Mouse (Mus musculus) brain, embryonic 14.5 days (tissue): ENCODE results near the gene Rbm24. TPM values are rescaled to one million over a fixed set of nuclear protein-coding genes. Genes with fewer than 3 reads are reported as not detected.

Experiments used
- DNase-seq: peaks from one replicate; pipeline ENCODE4 v3.0.0-alpha.2; 2011; ENCODE audit warnings: low read depth
- CTCF ChIP-seq: fragments of 200-500 bp; IDR thresholded peaks from 2 replicates; pipeline ENCODE4 v1.5.1; 2012; ENCODE audit warnings: inconsistent platforms, mild to moderate bottlenecking, moderate library complexity, borderline replicate concordance; ENCODE audit not compliant: insufficient read depth, insufficient read length; ENCODE audit errors: extremely low read depth
- POLR2A ChIP-seq: fragments of 200-500 bp; IDR thresholded peaks from 2 replicates; pipeline ENCODE4 v1.6.1; 2012; ENCODE audit warnings: mild to moderate bottlenecking, inconsistent platforms, borderline replicate concordance; ENCODE audit not compliant: poor library complexity, insufficient read depth, insufficient read length, severe bottlenecking; ENCODE audit errors: extremely low read depth
- polyA plus RNA-seq: library from polyadenylated mRNA; depleted of rRNA; stranded (reverse); fragments of >200 nt; gene quantifications from 2 replicates; pipeline ENCODE4 v1.2.3, GENCODE M21; 2012; rRNA removed

The Rbm24 gene
- polyA plus RNA-seq, 1 experiment, result 8.3 TPM

DNA sequence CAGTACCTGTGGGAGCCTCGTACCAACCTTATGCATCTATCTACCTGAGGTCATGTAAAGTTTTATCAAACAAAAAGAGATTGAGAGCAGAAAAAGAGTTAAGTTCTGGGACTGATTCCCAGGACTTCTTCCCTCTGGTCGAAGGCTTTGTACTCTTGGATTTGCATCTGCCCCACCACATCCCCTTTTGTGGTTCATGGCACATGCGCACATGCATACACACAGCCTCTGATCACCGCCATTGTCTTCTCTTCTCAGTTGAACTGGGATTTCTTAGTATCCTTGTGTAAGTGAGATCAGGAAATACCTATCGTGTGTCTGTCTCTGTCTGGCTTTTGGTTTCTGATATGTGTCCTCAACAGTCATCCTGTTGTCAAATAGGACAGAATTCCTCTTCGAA lies 20.7 kb downstream of the Rbm24 start:
- TF ChIP-seq CTCF (no peak), POLR2A (no peak)
- DNase-seq, result peak; percentile 30

DNA sequence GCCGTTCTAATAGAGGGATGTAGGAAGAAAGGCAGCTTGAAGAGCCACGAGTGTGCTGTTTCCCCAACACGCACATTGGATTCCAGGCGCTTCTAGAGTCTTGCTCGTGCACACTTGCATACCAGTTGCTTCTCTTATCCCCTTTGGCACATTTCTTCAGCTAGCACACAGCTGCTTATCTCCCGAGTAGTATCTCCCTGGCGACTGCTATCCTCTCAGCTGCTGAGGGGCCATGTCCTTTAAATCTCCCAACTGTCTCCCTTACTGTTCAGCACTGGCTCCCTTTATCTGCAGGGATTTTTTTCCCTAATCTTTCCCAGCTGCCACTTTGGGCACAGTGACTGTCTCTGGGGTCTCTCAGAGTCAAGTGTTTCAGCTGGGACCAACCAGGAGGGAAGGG lies 25.8 kb downstream of the Rbm24 start:
- peak; percentile 38 for DNase-seq
- TF ChIP-seq POLR2A (no peak), CTCF (no peak)

DNA sequence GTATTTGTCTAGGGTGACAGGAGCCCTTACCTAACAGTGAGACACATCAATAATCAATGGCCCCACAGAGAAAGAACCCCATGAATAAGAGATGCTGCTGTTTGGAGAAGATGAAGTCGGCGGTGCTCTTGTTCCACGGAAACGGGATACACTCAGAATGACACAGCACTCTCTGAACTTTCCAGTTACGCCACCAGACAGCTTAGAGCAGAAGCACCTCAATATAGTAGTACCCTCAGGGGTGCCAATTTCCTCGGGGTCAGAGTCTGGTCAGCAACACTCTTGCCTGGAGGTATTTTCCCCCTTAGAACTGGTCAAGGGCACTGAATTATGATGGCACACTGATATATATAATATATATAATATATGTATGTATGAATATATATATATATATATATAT lies 27.8 kb downstream of the Rbm24 start:
- TF ChIP-seq POLR2A, result no peak
- TF ChIP-seq CTCF, result no peak
- no peak for DNase-seq

DNA sequence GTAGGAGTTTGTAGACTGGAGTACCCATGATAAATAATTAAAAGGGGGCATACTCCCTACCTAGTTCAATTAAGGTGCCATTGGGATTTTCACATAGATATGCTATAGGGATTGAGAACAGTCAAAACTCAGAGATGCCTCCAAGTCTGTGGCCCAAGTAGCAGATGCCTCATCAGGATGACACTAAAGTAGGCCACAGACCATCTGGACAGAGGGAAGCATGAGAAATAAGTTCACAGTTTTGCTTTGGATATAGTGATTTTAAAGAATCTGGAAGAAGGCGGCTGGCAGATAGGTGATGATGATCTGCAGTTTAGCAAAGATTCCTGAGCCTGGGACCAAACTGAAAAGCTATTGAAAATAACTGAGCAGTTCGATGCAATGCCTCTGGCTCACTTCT lies 30.0 kb downstream of the Rbm24 start:
- TF ChIP-seq POLR2A, result no peak
- no peak for TF ChIP-seq CTCF
- DNase-seq, result no peak

DNA sequence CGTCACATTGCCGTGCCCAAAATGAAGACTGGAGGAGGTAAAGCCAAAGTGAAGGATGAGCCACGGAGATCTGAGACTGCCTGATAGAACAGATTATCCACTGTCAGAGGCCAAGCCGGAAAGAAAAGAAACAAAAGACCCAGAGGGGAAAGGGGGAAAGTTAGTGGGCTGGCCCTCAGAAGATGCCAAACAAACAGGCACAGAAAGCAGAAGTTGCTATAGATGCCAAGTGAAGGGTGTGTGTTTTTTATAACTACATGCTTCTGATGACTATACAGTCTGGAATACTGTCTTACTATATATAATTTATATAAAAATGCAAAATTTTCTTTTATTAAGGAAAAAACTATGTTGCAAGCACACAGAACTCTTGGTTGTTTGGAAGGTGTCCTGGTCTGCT lies 31.7 kb downstream of the Rbm24 start:
- no peak for DNase-seq
- TF ChIP-seq POLR2A, result no peak
- no peak for TF ChIP-seq CTCF

DNA sequence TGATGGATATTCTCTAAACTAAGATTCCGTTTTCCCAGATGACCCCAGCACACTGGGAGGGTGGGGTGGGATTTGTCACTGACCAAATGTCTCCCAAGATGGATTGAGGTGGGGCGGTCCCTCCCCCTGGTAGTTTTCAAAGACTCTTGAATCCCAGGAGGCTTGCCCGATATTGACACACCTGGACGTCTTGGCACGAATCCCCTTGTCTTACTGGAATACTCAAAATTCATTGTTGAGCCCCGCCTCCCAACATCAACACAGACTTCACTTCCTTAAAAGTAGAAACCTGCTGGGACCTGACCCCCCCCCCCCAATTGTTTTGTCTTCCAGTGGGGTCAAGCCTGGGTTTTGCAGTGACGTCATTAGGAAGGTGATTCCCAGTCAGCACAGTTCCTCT lies 32.4 kb downstream of the Rbm24 start:
- DNase-seq, result no peak
- TF ChIP-seq POLR2A (no peak), CTCF (no peak)

DNA sequence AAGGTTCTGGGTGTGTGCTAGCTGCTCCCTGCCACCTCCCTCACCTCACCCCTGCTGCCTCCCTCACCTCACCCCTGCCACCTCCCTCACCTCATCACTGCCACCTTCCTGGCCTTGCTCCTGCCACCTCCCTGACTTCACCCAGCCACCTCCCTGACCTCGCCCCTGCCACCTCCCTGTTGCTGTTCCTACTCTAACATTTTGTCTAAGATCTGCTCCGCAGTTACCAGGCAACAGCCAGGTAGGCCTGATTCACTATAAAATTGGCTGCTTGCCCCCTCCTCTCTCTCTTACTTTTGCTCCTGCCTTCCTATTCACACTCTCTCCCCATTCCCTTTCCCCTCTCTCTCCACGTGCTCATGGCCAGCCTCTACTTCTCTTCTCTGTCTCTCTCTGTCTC lies 33.3 kb downstream of the Rbm24 start:
- no peak for DNase-seq
- TF ChIP-seq CTCF (no peak), POLR2A (no peak)

DNA sequence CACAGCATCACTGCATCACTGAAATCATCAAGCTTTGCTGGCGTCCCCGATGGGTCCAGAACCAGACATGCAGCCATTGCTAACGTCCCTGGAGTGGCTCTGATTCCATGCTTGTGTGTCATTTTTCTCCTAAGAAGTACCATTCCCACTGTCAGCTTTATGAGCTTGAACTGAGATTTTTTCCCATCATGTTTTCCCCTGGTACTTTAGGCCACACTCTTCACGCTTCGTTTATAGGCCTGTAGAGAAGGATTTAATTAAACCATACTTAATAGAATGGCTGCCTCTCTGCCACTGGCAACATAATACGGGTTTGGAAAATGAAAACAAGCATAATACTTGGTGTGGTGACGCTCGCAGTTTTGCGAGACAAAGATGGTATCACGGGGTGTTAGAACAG lies 41.3 kb downstream of the Rbm24 start:
- DNase-seq, result peak; percentile 31
- TF ChIP-seq POLR2A, result no peak
- no peak for TF ChIP-seq CTCF

DNA sequence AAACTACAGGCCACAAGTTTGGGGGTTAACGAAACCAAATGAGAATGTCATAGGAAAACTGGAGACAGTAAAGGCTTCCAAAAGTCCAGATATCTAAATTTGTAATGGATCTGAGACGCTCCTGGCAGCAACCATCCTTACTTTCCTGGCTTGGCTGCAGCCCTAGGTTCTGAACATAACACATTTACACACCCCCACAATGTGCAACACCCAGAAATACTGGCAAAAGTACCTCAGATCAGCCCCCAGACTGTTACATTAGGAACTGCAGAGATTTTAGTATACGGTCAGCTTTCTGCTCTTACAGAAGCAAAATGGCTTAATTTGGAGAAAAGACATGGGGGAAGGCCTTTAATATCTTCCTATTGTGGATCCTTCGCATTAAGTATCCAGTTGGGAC lies 44.0 kb downstream of the Rbm24 start:
- no peak for DNase-seq
- no peak for TF ChIP-seq CTCF
- TF ChIP-seq POLR2A, result no peak

DNA sequence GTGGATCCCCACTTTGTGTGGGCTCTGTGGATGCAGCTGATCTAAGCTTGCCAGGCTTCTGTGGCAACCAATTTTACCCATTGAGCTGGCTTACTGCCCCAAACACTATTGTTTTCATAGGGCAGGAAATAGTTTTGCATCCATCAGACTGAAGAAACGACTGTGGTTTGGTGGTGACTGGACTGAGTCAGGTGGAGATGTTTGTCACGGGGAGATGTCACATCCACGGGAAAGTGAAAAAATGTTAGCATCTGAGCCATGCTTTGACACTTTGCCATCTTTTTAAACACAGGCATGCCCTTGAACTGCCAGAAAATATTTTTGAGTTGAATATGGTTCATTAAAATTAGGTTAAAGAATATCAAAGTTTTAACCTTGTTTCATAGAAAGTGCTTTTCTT lies 45.5 kb downstream of the Rbm24 start:
- TF ChIP-seq CTCF, result no peak
- TF ChIP-seq POLR2A, result no peak
- no peak for DNase-seq

DNA sequence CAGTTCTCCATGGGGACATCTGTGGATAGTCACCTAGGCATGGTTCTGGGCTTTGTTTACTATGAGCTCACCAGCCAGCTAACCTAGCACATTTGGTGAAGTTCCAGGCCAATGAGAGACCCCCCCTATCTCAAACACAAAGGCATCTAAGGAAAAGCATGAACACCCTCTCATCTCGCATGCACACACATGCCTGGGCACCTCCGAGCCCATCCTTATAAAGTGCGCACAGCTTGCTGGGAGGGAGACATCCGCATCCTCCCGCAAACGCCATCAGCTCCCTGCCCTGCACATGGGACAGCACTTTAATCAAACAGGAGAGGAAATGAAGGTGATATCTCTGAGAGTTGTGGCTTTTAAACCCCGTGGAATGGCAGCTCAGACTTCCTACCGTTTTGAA lies 50.0 kb downstream of the Rbm24 start:
- no peak for TF ChIP-seq CTCF
- TF ChIP-seq POLR2A, result no peak
- no peak for DNase-seq

DNA sequence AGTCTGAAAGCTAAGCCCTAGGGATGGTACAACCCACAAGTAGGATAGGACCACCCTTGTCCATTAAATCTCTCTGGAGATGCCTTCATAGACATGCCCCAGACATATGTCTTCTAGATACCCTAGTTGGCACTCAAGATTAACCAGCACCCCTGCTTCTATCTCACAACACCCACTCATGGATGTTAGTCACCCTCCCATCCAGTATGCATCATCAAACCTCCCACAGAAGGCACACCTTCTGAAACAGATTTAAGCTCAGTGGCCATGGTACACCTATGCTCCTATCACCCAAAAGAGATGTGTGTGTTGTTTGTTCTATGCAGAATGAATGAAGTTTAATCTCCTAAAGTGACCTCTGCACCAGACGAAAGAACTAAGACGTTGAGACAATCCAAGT lies 51.3 kb downstream of the Rbm24 start:
- DNase-seq, result no peak
- TF ChIP-seq POLR2A (no peak), CTCF (no peak)

Other genes with a start within 250 kb of the Rbm24 start
- gene Stmnd1, start 144.7 kb upstream of the Rbm24 start, polyA plus RNA-seq, result not detected in 2 replicates
- 13.0 and 18.3 TPM in 2 replicates for gene Cap2, start 83.4 kb downstream of the Rbm24 start, polyA plus RNA-seq